Mouse (Mus musculus) olfactory bulb, adult 2 months (tissue): ENCODE measurements around the gene Mvd. TPM values are rescaled to one million over a fixed set of nuclear protein-coding genes. Genes with fewer than 3 reads are reported as not detected.

ENCODE experiments used
- H3K27ac ChIP-seq: fragments of 200-500 bp; 2 replicates; pipeline ENCODE4 v1.5.1; 2012; ENCODE audit warnings: low read depth, low read length; ENCODE audit not compliant: insufficient read depth
- H3K4me1 ChIP-seq: fragments of 200-500 bp; 2 replicates; pipeline ENCODE4 v1.6.1; 2012; ENCODE audit warnings: low read length; ENCODE audit not compliant: control insufficient read depth, insufficient read depth
- H3K4me3 ChIP-seq: fragments of 200-500 bp; 2 replicates; pipeline ENCODE4 v1.5.1; 2012; ENCODE audit warnings: mild to moderate bottlenecking, low read depth, low read length, moderate library complexity; ENCODE audit not compliant: insufficient read depth
- CTCF ChIP-seq: fragments of 200-500 bp; IDR thresholded peaks from 2 replicates; pipeline ENCODE4 v1.5.1; 2012; ENCODE audit warnings: low read depth, mild to moderate bottlenecking, low read length, moderate library complexity; ENCODE audit not compliant: insufficient read depth
- POLR2A ChIP-seq: fragments of 200-500 bp; IDR thresholded peaks from 2 replicates; pipeline ENCODE4 v1.6.1; 2012; ENCODE audit warnings: mild to moderate bottlenecking, low read depth, low read length, moderate library complexity; ENCODE audit not compliant: insufficient read depth
- WGBS: fragments of 180-500 bp; shearing (Covaris S2); methylation state at CpG from one replicate; pipeline ENCODE4 v1.1.7; 2018; 5-methylcytosine and 5-hydroxymethylcytosine counted together
- polyA plus RNA-seq: library from polyadenylated mRNA; stranded (reverse); fragments of >200 nt; gene quantifications from 2 replicates; pipeline ENCODE4 v1.2.4, GENCODE M21; 2012; ENCODE audit warnings: low replicate concordance; ENCODE audit not compliant: missing spikeins, insufficient read depth, insufficient read length

Mvd gene
- polyA plus RNA-seq, 1 experiment = not detected

GRCm38 (mm10) chr8:122419881-122420555 lies 23.2 kb downstream of the Mvd start:
- Histone ChIP-seq H3K4me1 (peaks cover 7% of the 10 kb centered on the region), H3K4me3 (no peak overlapping the region), H3K27ac (no peak overlapping the region)
- WGBS = 38% methylated on average over 9 of the region's 9 CpGs
- no peak for TF ChIP-seq CTCF
- TF ChIP-seq POLR2A = no peak

DNA sequence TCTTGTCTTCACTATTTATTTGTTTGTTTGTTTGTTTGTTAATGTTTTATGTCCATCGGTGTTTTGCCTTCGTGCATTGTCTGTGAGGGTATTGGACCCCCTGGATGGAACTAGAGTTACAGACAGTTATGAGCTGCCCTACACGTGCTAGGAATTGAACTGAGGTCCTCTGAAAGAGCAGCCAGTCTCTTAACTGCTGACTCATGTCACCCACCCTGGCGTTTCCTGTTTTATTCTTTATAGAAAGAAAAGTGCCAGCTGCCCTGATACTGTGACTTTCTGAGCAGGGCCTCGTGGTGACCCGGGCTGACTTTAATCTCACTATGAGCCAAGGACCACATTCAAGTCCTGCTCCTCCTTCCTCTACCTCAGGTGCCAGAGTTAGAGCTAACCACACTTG lies 27.7 kb downstream of the Mvd start:
- no peak overlapping the region for H3K4me3 ChIP-seq
- H3K27ac ChIP-seq = no peak overlapping the region
- 86% methylated on average over 6 of the region's 6 CpGs for WGBS
- H3K4me1 ChIP-seq = peaks cover 7% of the 10 kb centered on the region
- no peak for TF ChIP-seq CTCF
- TF ChIP-seq POLR2A = no peak

GRCm38 (mm10) chr8:122414311-122414710 lies 28.9 kb downstream of the Mvd start:
- Histone ChIP-seq H3K4me3 (no peak overlapping the region), H3K27ac (no peak overlapping the region), H3K4me1 (no peaks in the 10 kb centered on the region)
- TF ChIP-seq CTCF (no peak), POLR2A (no peak)
- 87% methylated on average over 9 of the region's 9 CpGs for WGBS

GRCm38 (mm10) chr8:122407678-122408077 lies 35.5 kb downstream of the Mvd start:
- Histone ChIP-seq H3K4me3 (no peak overlapping the region), H3K27ac (no peak overlapping the region), H3K4me1 (no peaks in the 10 kb centered on the region)
- no peak for TF ChIP-seq CTCF
- no peak for TF ChIP-seq POLR2A
- 88% methylated on average over 7 of the region's 7 CpGs for WGBS

DNA sequence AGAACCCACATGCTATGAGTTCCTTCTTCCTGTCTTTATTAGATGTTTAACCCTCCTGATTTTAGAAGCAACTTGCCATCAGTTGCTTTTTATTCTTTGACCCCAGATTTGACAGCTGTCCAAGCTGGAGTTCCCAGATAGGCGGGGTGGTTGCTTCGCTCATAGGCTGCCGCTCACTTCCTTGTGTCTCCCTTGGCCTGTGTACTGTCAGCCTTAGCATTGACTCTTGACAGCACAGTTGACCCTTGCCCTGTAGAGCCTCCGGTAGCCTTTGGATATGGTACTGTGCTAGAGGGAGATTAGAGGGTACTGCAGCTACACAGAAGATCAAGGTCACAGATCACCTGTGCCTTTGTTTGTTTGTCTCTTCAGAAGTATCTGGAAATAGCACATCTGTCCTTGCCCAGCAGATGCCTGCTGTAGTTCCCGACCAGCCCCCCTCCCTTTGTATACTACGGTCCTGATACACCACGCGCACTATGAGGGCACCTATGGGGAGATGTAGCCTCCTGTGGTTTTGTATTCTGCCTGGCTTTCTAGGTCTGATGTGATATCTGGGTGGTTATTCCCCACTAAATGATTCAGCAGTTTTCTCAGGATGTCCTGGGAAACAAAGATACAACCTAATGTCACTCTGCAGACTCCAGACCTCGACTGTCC lies 37.9 kb downstream of the Mvd start:
- WGBS = 93% methylated on average over 9 of the region's 9 CpGs
- no peaks in the 10 kb centered on the region for H3K4me1 ChIP-seq
- H3K4me3 ChIP-seq = no peak overlapping the region
- no peak for TF ChIP-seq POLR2A
- no peak for TF ChIP-seq CTCF
- H3K27ac ChIP-seq = no peak overlapping the region

DNA sequence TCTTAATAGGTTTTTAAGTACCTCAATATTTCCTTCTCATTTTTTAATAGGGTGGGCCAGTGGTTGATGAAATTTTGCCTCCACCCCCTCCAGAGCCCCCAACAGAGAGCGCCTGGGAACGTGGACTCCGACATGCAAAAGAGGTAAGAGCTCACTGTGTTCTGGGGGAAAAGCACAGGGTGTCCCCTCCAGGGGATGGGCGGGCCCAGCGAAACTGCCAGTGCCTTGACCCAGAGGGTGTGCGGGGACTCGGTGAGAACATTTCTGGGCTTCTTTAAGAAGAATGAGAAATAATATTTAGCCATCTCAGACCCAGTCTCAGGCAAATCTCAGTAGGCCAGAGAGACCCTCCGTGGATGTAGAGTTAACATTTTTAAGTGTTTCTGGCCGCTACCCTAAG lies 45.0 kb downstream of the Mvd start:
- no peak overlapping the region for H3K4me3 ChIP-seq
- WGBS = 94% methylated on average over 9 of the region's 9 CpGs
- H3K4me1 ChIP-seq = no peaks in the 10 kb centered on the region

GRCm38 (mm10) chr8:122395291-122395690 lies 47.9 kb downstream of the Mvd start:
- H3K27ac ChIP-seq = no peak overlapping the region
- TF ChIP-seq CTCF (no peak), POLR2A (no peak)
- WGBS = 92% methylated on average over 6 of the region's 6 CpGs

More for the DNA sequence above, 45.0 kb downstream of the Mvd start:
- no peak overlapping the region for H3K27ac ChIP-seq
- TF ChIP-seq POLR2A = no peak
- TF ChIP-seq CTCF = no peak

DNA sequence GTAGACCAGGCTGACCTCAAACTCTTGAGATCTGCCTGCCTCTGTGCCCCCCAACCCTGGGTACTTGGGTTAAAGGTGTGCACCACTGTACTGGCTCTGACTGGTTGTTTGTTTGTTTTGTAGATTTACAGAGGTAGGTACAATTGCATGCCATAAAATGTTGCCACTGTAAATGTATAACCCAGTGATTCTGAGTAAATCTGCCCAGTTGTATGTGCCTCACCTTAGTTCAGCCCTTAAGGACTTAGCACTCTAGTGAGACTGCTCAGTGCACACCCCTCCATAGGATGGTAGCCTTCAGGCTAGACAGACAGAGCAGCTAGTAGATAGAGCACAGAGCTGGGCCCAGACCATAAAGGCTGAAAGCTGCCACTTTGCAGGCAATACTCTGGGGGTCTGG lies 49.5 kb downstream of the Mvd start:
- no peak overlapping the region for H3K4me3 ChIP-seq
- TF ChIP-seq POLR2A (no peak), CTCF (no peak)
- no peak overlapping the region for H3K27ac ChIP-seq
- no peaks in the 10 kb centered on the region for H3K4me1 ChIP-seq

More at GRCm38 (mm10) chr8:122395291-122395690, 47.9 kb downstream of the Mvd start:
- H3K4me3 ChIP-seq = no peak overlapping the region
- H3K4me1 ChIP-seq = no peaks in the 10 kb centered on the region

- H3K4me3 ChIP-seq = no peak overlapping the region
- WGBS = 85% methylated on average over 3 of the region's 3 CpGs
- TF ChIP-seq CTCF = no peak
- no peak for TF ChIP-seq POLR2A
- no peak overlapping the region for H3K27ac ChIP-seq
- no peaks in the 10 kb centered on the region for H3K4me1 ChIP-seq
Measured at GRCm38 (mm10) chr8:122390758-122391157, 52.5 kb downstream of the Mvd start.

DNA sequence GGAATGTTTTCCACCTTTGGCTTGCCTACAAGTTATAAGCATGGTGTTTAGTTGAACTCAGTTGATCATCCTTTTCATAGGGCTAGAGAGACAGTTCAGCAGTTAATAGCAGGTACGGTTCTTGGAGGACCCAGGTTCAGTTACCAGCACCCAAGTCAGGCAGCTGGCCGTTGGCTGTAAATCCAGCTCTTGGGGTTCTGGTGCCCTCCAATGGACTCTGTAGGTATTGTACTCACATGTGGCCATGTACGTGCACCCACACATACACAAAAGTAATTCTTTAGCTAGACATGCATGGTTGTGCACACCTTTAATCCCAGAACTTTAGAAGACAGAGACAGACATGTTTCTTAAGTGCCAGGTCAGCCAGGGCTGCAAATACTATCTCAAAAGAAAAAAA lies 53.9 kb downstream of the Mvd start:
- TF ChIP-seq POLR2A (no peak), CTCF (no peak)

More for the DNA sequence above, 53.9 kb downstream of the Mvd start:
- WGBS = 87% methylated on average over 3 of the region's 3 CpGs
- no peaks in the 10 kb centered on the region for H3K4me1 ChIP-seq
- H3K4me3 ChIP-seq = no peak overlapping the region
- no peak overlapping the region for H3K27ac ChIP-seq

Other genes with a start within 250 kb of the Mvd start
- not detected in 2 replicates for gene Zfpm1, start 161.3 kb downstream of the Mvd start, polyA plus RNA-seq
- not detected in 2 replicates for gene Trhr2, start 82.7 kb downstream of the Mvd start, polyA plus RNA-seq
- not detected in 2 replicates for gene Zc3h18, start 66.8 kb downstream of the Mvd start, polyA plus RNA-seq
- gene Il17c, start 21.4 kb downstream of the Mvd start, polyA plus RNA-seq = not detected in 2 replicates
- gene Cyba, start 10.5 kb downstream of the Mvd start, polyA plus RNA-seq = not detected in 2 replicates
- not detected in 2 replicates for gene Snai3, start 17.3 kb upstream of the Mvd start, polyA plus RNA-seq
- gene Rnf166, start 32.6 kb upstream of the Mvd start, polyA plus RNA-seq = not detected in 2 replicates
- not detected in 2 replicates for gene Ctu2, start 32.7 kb upstream of the Mvd start, polyA plus RNA-seq
- not detected in 2 replicates for gene Piezo1, start 107.9 kb upstream of the Mvd start, polyA plus RNA-seq
- gene Cdt1, start 124.6 kb upstream of the Mvd start, polyA plus RNA-seq = not detected in 2 replicates
- gene Aprt, start 133.5 kb upstream of the Mvd start, polyA plus RNA-seq = not detected in 2 replicates
- gene Galns, start 168.0 kb upstream of the Mvd start, polyA plus RNA-seq = not detected in 2 replicates
- not detected in 2 replicates for gene Trappc2l, start 168.2 kb upstream of the Mvd start, polyA plus RNA-seq
- not detected in 2 replicates for gene Pabpn1l, start 179.3 kb upstream of the Mvd start, polyA plus RNA-seq